Mouse (Mus musculus) CH12.LX (cell line): Measurements from ENCODE around the gene Wfikkn1.

ENCODE experiments used
- CHD1 ChIP-seq: IDR thresholded peaks from 2 replicates; pipeline ENCODE4 v1.6.1; 2012; ENCODE audit warnings: low read depth, low read length, improper control_type of control experiment, inconsistent platforms
- CHD2 ChIP-seq: IDR thresholded peaks from 2 replicates; pipeline ENCODE4 v1.6.1; 2011; ENCODE audit warnings: low read length, improper control_type of control experiment
- CTCF ChIP-seq, 2 experiments: IDR thresholded peaks in 1 of 2; conservative IDR thresholded peaks in 1 of 2; 2 replicates each; pipeline ENCODE4 v1.5.1; 2011 to 2012; ENCODE audit warnings: low read depth in 2 of 2, low read length in 2 of 2, improper control_type of control experiment in 1 of 2, inconsistent platforms in 1 of 2, mild to moderate bottlenecking in 1 of 2, moderate library complexity in 1 of 2
- EP300 ChIP-seq: IDR thresholded peaks from 2 replicates; pipeline ENCODE4 v1.6.1; 2011; ENCODE audit warnings: low read length, improper control_type of control experiment
- MAFK ChIP-seq: IDR thresholded peaks from 2 replicates; pipeline ENCODE4 v1.6.1; 2011; ENCODE audit warnings: low read length, improper control_type of control experiment; ENCODE audit not compliant: insufficient replicate concordance
- MEF2A ChIP-seq: IDR thresholded peaks from 2 replicates; pipeline ENCODE4 v1.6.1; 2014; ENCODE audit warnings: low read depth, mild to moderate bottlenecking, inconsistent platforms, low read length, improper control_type of control experiment, borderline replicate concordance
- MXI1 ChIP-seq: IDR thresholded peaks from 2 replicates; pipeline ENCODE4 v1.6.1; 2011; ENCODE audit warnings: mild to moderate bottlenecking, low read depth, low read length, improper control_type of control experiment
- NRF1 ChIP-seq: IDR thresholded peaks from 2 replicates; pipeline ENCODE4 v1.6.1; 2014; ENCODE audit warnings: low read depth, mild to moderate bottlenecking, inconsistent platforms, low read length, improper control_type of control experiment, moderate library complexity
- PAX5 ChIP-seq: IDR thresholded peaks from 2 replicates; pipeline ENCODE4 v1.6.1; 2012; ENCODE audit warnings: low read length, inconsistent platforms, mixed read lengths
- POLR2A ChIP-seq: IDR thresholded peaks from 2 replicates; pipeline ENCODE4 v1.6.1; 2011; ENCODE audit warnings: low read depth, mild to moderate bottlenecking, improper control_type of control experiment, low read length
- SIN3A ChIP-seq: IDR thresholded peaks from 2 replicates; pipeline ENCODE4 v1.6.1; 2012; ENCODE audit warnings: low read length, improper control_type of control experiment, inconsistent platforms

- TF ChIP-seq CTCF (conservative IDR thresholded peaks at IDR 0.05 in 1 of 2, IDR thresholded peaks at IDR 0.05 in 1 of 2; ENCODE audit: low read depth in 2 of 2, low read length in 2 of 2) (no peak), CHD1 (no peak), MAFK (no peak), EP300 (no peak), PAX5 (no peak), NRF1 (no peak), MXI1 (no peak), POLR2A (no peak), CHD2 (no peak), MEF2A (no peak), SIN3A (no peak)
Observed at GRCm38 (mm10) chr17:25895891-25896290, 15.2 kb upstream of the Wfikkn1 start.
